Mouse (Mus musculus): ENCODE measurements around the gene Tat.

DNA sequence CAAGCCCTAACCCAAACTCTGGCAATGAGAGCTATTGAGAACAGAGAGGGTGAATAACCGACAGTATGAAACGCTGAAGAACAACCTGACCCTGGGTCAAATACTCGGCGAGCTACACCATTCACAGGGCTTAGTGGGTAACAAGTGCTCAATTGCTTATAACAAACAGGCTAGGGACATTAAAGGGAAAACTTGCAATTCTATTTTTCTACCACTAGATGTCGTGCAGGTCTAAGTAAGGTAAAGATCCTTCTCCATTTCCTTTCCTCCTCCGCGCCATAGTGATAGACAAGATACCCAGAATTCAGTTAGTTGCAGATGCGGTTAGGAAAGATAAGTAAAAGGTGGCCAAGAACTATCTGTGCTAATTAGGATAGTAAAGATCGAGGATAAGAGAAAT, 19.9 kb upstream of the Tat start:
- TF ChIP-seq MYOG (IDR thresholded peaks at IDR 0.05; ENCODE audit: control insufficient read depth in 1 of 3, insufficient read depth in 1 of 3, insufficient read length in 2 of 3, low read depth in 2 of 3) (no peak), POLR2A (IDR thresholded peaks at IDR 0.05; ENCODE audit: insufficient read length, low read depth) (no peak), TCF12 (IDR thresholded peaks at IDR 0.05; ENCODE audit: insufficient read depth, poor library complexity, severe bottlenecking) (no peak), SRF (IDR thresholded peaks at IDR 0.05; ENCODE audit: control insufficient read depth, insufficient read length, low read depth) (no peak), MAX (IDR thresholded peaks at IDR 0.05; ENCODE audit: low read depth) (no peak), TCF3 (IDR thresholded peaks at IDR 0.05; ENCODE audit: insufficient read length, low read depth) (no peak), USF1 (IDR thresholded peaks at IDR 0.05; ENCODE audit: low read depth) (no peak)

Data from myocyte (in vitro differentiated cells).